Mouse (Mus musculus): ENCODE measurements around the gene Arhgap30. TPM values are rescaled to one million over a fixed set of nuclear protein-coding genes. Genes with fewer than 3 reads are reported as not detected.

Gene Arhgap30
- total RNA-seq, 2 experiments from 2014 or later, result 3.3 to 3.5 TPM

GRCm38 (mm10) chr1:171425126-171425525, 36.4 kb downstream of the Arhgap30 start:
- DNase-seq (ENCODE audit: low spot score in 2 of 2), result no peak

GRCm38 (mm10) chr1:171432158-171432557, 43.4 kb downstream of the Arhgap30 start:
- DNase-seq (ENCODE audit: low spot score in 2 of 2), result no peak

DNA sequence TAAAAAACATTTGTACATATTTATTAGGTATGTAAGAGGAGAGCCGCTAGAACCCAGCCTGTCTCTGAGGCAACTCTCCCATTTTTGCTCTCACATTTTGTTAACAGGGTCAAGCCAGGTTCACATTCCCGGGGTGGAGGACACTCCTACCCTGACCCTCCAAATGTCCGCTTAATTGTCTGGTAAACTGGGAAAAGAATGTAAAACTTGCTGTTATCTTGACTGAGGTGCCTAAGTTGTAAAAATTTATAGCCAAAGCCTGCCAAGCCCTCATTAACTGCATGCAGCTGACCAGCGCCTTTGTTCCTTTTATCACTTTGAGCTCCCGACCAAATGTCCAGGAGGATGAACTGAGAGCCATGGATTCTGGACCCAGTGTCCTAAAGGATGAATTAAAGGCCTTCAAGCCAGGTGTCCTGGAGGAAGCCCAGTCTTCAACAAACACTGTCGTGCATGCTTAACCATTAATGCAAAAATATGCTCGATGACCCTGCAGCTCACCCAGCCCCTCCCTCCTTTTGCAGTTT, 46.6 kb downstream of the Arhgap30 start:
- no peak for DNase-seq (ENCODE audit: low spot score in 2 of 2)

DNA sequence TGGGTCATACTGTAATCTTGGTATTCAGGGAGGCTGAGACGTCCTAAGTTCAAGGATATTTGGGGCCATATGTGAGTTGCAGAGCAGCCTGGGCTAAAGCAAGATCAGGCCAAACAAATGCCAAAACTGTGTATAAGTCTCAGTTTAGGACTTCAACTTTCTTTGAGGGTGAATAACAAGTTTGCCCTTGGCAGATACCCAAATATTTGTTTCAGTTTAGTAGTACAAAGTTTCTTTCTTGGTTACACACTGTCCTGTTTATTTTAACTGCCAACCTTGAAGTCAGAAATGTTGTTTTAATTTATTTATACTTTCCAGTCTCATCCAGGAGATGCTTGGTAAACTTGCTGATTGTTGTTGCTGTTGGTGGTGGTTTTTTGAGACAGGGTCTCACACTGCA, 47.2 kb downstream of the Arhgap30 start:
- no peak for DNase-seq (ENCODE audit: low spot score in 2 of 2)

DNA sequence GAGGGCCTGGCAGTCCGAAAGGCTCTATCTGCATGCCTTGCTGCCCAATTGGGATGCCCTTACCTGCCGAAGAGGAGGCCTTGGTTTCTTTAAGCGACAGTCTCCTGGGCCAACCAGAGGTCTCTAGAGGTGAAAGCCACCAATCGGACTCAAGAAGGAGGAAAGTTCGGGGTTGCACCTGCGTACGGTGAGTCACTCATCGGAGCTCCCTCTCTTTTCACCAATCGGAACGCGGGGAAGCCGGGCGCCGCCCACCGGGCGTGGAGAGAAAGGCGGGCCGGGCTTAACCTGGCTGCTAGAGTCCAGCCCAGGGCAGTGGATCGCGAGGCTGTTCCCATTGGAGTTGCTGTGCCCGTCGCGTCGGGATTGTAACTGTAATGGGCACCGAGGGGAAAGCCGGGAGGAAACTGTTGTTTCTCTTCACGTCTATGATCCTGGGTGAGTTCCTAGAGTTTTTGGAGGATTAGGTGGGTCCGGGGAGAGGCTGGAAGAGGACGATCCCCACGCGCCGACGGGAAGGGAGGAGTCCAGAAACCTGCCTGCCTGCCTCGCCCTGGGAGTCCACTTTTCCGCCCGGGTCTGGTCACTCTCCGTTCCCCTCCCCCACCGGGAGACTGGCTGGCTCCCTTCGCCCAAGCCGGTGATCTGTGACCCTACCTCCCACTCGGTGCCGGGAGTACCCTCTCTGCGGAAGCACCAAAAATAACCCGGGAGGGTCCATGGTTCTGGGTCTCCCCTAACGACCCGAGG, 48.7 kb downstream of the Arhgap30 start, which contains the start of gene F11r:
TSS of gene F11r (plus strand) at position 272 of the 750 bp plus-strand sequence.
- peak in 1 of 2 experiments; percentile 38 for DNase-seq (ENCODE audit: low spot score in 2 of 2)

GRCm38 (mm10) chr1:171438014-171438670, 49.4 kb downstream of the Arhgap30 start:
- DNase-seq (ENCODE audit: low spot score in 2 of 2), result no peak

GRCm38 (mm10) chr1:171439072-171439471, 50.3 kb downstream of the Arhgap30 start:
- no peak for DNase-seq (ENCODE audit: low spot score in 2 of 2)

DNA sequence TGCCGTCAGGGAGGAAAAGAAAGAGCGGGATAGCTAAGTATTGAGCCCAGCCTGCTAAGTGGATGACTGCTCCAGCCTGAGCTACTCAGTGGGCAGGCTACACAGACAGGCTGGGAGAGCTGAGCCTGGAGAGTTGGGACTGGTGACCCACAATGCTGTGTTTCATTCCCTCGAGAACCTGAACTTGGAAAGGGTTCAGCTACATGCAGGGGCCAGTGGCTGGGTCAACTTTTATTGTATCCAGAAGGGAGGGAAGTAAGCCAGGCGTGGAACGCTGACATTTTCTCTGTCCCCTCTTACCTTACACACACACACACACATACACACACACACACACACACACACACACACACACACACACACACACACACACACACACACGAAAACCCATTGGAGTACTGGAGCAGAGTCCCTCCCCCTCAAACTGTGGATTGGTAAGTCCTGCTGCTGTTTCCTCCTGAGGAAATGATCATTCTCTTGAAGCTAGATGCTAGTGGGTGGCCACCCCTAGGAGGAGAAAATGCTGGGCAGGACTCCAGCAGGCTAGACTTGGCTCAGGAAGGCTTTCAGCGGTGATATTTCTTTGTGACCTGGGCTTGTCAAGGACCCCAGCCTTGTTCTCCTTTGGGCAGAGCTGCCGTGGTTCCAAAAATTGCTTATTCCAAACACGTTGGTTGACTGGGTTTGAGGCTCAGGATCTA, 51.4 kb downstream of the Arhgap30 start:
- DNase-seq (ENCODE audit: low spot score in 2 of 2), result peak in 1 of 2 experiments; percentile 33

DNA sequence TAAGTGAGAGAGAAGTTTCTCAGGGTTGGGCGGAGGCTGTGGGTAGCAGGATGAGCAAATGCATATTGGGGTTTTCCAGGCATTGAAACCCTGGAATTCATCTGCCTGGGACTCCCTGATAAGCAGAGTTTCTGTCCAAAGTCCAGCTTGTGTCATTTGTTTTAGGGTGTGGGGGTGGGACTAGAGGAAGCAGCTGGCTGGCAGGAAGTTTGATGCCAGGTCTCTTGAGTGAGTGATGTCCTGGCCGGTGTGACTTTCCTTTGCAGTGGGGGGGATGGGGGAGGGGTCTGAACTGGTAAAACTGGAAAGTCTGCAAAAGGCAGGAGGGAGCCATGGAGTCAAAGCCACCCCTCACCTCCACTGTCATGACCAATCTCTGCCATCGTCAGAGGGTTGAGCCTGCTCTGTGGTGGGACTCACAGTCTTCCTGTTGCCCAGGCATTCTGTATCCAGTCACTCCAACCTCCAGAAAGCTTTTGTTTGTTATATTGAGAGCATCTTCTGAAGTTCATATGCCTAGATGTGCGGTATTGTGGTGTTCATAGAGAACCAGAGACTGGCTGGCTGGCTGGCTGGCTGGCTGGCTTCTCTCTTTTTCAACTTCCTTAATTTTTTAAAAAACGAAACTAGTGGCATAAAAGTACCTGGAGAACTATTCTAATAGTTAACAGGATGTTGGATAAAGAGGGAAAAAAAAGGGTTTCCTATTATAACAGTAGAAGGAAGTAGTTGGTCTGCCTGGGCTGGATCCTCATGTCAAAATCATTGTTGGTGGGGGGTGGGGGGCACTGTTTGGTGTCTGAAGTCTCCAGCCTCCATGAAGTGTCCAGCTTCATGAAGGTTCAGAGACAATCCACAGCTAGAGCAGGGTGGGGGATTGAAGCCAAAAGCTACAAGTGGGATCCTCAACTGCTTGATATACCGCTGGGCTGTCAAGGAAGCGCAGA, 53.0 kb downstream of the Arhgap30 start:
- no peak for DNase-seq (ENCODE audit: low spot score in 2 of 2)

DNA sequence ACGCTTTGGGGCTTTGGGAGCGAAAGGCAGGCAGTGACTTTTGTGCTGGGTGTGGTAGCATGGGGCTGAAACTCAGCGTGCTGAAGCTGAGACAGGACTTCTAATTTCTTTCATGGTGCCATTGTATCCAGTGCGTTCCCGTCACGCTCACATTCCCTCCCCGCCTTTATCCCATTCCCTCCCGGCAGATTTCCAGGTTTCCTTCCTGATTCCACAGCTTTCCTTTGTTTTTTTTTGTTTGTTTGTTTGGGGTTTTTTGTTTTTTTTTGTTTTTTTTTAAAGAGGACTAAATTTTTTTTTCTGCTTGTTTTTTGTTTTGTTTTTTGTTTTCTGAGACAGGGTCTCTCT, 53.6 kb downstream of the Arhgap30 start:
- DNase-seq (ENCODE audit: low spot score in 2 of 2), result no peak

DNA sequence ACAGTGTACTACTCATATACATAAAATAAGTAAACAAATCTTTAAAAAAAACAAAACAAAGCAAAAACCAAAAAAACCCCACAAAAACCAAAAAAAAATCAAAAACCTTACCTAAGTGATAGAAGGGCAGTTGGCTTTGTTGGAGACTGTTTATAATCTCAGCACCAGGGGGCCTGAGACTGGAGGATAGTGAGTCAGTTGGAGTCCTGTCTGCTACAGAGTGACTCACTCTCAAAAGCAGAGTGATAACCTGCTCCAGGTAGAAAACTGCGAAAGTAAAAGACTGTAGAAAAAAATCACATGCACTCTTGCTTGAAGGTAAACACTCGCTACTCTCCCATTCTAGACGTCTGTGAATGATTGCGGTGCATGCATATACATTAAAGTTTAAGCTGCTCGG, 56.3 kb downstream of the Arhgap30 start:
- no peak for DNase-seq (ENCODE audit: low spot score in 2 of 2)

GRCm38 (mm10) chr1:171446854-171447253, 58.1 kb downstream of the Arhgap30 start:
- DNase-seq (ENCODE audit: low spot score in 2 of 2), result no peak

- no peak for DNase-seq (ENCODE audit: low spot score in 2 of 2)
These were observed 58.9 kb downstream of the Arhgap30 start for GRCm38 (mm10) chr1:171447692-171448091.

DNA sequence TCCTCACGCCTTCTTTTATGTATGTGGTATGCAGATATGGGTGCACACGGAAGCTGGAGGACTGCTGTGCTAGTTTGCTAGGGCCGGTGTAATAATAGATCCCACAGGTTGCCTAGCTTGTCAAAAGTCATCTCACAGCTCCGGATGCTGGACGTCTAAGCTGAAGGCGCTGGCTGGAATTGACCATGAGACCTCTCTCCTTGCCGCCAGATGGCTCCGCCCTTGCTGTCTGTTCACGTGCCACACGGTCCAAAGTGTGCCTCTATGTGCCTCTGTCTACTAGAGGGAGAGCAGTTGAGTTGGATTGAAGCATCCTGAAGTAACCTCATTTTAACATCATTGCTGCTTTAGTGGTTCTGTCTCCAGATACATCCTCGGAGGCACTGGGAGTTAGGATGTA, 61.3 kb downstream of the Arhgap30 start:
- no peak for DNase-seq (ENCODE audit: low spot score in 2 of 2)

DNA sequence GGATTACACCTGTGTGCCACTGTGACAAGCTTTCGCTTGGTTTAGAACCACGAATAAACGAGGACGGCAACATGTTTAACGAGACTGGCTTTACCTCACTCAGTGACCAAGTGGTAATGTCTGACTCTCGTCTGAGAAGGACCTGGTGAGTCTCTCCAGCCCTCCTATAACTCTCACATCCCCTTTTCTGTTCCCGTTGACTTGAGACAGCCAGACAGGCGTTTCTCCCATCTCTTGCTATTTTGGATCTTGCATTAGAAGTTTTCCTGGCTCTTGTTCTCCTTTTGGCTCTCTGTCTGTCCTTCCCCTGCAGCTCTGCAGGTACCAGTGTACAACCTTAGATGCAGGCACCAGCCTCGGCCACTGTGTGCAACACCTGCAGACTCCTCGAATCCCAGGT, 62.2 kb downstream of the Arhgap30 start:
- DNase-seq (ENCODE audit: low spot score in 2 of 2), result no peak

GRCm38 (mm10) chr1:171452522-171452921, 63.8 kb downstream of the Arhgap30 start:
- DNase-seq (ENCODE audit: low spot score in 2 of 2), result no peak

DNA sequence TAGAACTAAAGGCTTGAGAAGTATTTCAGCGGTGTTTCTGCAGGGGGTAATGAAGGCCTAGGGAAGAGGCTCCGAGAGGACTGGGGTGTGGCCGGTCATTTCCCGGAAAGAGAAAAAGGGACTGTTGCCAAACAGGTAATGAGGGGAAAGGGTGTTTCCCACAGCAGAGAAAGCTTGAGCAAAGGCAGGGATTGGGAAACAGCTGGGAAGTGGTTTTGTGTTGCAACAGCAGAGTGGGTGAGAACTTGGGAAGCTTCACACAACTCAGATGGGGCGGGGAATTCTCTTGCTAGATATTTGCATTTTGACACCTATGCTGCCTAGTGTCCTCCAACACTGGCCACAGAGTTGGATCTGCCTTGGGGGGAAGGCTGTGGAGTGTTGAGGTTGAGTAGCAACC, 64.2 kb downstream of the Arhgap30 start:
- DNase-seq (ENCODE audit: low spot score in 2 of 2), result no peak

DNA sequence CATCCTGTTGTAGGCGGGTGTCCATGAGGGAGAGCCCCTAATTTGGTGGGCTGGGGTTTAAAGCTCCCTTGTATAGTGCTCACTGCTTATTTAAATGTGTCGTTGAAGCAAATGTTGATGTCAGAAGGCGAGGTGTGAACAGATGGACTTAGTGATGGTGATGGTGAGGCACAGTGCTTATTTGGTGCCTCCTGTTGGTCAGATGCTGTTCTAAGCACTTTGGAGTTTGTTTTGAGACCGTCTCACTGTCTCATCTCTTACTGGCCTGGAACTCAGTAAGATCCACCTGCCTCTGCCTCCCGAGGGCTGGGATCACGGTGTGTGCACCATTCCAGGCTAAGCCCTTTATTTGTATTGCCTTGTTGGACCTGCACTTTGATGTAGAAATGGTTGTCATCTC, 66.2 kb downstream of the Arhgap30 start:
- DNase-seq (ENCODE audit: low spot score in 2 of 2), result no peak

GRCm38 (mm10) chr1:171457568-171457967, 68.8 kb downstream of the Arhgap30 start:
- no peak for DNase-seq (ENCODE audit: low spot score in 2 of 2)

DNA sequence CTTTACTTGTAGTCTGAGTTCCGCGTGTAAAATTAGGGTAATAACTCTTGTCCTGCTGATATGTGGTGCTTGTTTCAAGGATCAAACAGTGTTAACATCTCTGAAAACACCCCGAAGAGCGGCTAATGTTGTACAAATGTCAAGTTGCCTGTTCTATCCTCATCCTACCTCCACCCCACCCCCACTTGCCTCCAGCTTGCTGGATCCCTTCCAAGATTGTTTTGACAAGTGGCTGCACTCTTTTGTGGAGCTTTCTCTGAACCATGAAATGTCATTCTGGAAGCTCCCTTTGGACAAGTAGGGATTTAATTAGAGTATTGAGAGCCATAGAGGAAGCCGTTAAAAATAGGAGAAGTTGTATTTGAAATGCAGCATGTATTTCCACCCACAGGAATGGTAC, 71.0 kb downstream of the Arhgap30 start:
- DNase-seq (ENCODE audit: low spot score in 2 of 2), result no peak
